Mouse (Mus musculus): ENCODE results near the gene Gm3776. TPM values are rescaled to one million over a fixed set of nuclear protein-coding genes. Genes with fewer than 3 reads are reported as not detected.

The Gm3776 gene
- not detected for polyA plus RNA-seq (2017; shearing (Covaris generic))

GRCm38 (mm10) chr9:78256914-78257313 lies at the start of gene Gm3776:
Gm3776 (plus strand) TSS chr9:78257129.

GRCm38 (mm10) chr9:78230461-78230860 lies 26.5 kb upstream of the Gm3776 start, which contains the start of gene Gsta1:
Gsta1 (plus strand) TSS chr9:78230656.

GRCm38 (mm10) chr9:78289723-78290122 lies 32.8 kb downstream of the Gm3776 start, which contains the start of gene Gm10639:
Gm10639 (plus strand) TSS chr9:78289923.

DNA sequence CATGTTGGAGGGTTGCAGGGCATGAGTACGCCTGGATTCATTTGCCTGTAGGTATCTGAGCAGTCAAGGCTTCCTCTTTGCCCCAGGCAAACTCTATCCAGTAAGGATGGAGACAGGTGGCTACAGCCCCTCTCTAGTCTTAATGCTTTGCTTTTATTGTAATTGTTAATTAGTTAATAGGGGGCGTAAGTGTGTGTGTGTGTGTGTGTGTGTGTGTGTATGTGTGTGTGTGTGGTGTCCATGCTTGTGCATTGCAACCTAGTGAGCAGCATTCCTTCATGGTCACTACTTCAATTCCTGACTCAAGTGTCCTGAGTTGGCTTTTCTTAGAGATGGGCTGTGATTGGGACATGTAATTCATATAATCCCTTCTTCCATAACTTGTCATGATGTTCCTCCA lies 57.8 kb downstream of the Gm3776 start, which contains the start of gene Omt2a:
TSS of gene Omt2a (minus strand) at position 101 of the 400 bp plus-strand sequence.

Other genes with a start within 250 kb of the Gm3776 start
- gene Gcm1, start 205.2 kb upstream of the Gm3776 start, polyA plus RNA-seq (2017; shearing (Covaris generic)) = not detected
- gene Fbxo9, start 148.1 kb upstream of the Gm3776 start, polyA plus RNA-seq (2017; shearing (Covaris generic)) = 21.0 TPM
- gene Ick, start 147.9 kb upstream of the Gm3776 start, polyA plus RNA-seq (2017; shearing (Covaris generic)) = 13.8 TPM
- 49.1 TPM for gene Gsta4, start 74.4 kb upstream of the Gm3776 start, polyA plus RNA-seq (2017; shearing (Covaris generic))
- gene Gsta1, start 26.5 kb upstream of the Gm3776 start, polyA plus RNA-seq (2017; shearing (Covaris generic)) = not detected
- gene Gm10639, start 32.8 kb downstream of the Gm3776 start, polyA plus RNA-seq (2017; shearing (Covaris generic)) = not detected
- gene Omt2a, start 57.7 kb downstream of the Gm3776 start, polyA plus RNA-seq (2017; shearing (Covaris generic)) = not detected
- not detected for gene Omt2b, start 70.5 kb downstream of the Gm3776 start, polyA plus RNA-seq (2017; shearing (Covaris generic))
- gene Gsta2, start 98.7 kb downstream of the Gm3776 start, polyA plus RNA-seq (2017; shearing (Covaris generic)) = not detected
- gene Dppa5a, start 111.0 kb downstream of the Gm3776 start, polyA plus RNA-seq (2017; shearing (Covaris generic)) = not detected
- not detected for gene Ooep, start 121.6 kb downstream of the Gm3776 start, polyA plus RNA-seq (2017; shearing (Covaris generic))
- 3.7 TPM for gene Ddx43, start 138.6 kb downstream of the Gm3776 start, polyA plus RNA-seq (2017; shearing (Covaris generic))
- 1.8 TPM for gene Cgas, start 186.1 kb downstream of the Gm3776 start, polyA plus RNA-seq (2017; shearing (Covaris generic))
- gene Mto1, start 191.1 kb downstream of the Gm3776 start, polyA plus RNA-seq (2017; shearing (Covaris generic)) = 11.0 TPM
- gene Gm17324, start 191.7 kb downstream of the Gm3776 start, polyA plus RNA-seq (2017; shearing (Covaris generic)) = not detected
- gene Eef1a1, start 232.0 kb downstream of the Gm3776 start, polyA plus RNA-seq (2017; shearing (Covaris generic)) = 5,400 TPM

Data from activated CD4-positive, CD25-positive, alpha-beta regulatory T cell, adult 9 weeks (primary cell).